Mouse (Mus musculus): ENCODE results near the gene Cpt1c. TPM values are rescaled to one million over a fixed set of nuclear protein-coding genes. Genes with fewer than 3 reads are reported as not detected.

The Cpt1c gene
- polyA plus RNA-seq, 1 experiment from 2014 or later: 19.4 TPM

DNA sequence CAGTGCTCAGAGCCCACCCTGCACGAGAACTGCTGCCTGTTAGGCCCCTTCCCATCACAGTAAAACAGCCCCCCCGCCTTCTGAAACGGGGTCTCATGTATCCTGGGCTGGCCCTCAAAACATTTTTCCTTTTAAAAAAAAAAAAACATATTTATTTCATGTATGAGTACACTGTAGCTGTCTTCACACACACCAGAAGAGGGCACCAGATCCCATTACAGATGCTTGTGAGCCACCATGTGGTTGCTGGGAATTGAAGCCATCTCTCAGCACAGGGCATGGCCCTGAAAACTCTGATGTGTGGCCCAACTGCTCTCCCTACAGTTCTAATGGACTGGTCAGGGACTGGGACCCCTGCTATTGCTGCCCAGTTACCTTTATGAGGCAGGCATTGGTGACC lies 3.6 kb upstream of the Cpt1c start:
- Histone ChIP-seq H3K9me3 (no peaks in the 10 kb centered on the region), H3K27me3 (replicated peaks) (no peaks in the 10 kb centered on the region), H3K4me1 (peaks cover 16% of the 10 kb centered on the region), H3K9ac (no peak overlapping the region), H3K4me3 (replicated peaks) (no peak overlapping the region), H3K36me3 (peaks cover 66% of the 10 kb centered on the region), H3K27ac (no peak overlapping the region), H3K4me2 (no peak overlapping the region)
- no peak for ATAC-seq (ENCODE audit: insufficient read depth, low FRiP score, low read depth)
- 83% methylated on average over 3 of the region's 3 CpGs for WGBS

DNA sequence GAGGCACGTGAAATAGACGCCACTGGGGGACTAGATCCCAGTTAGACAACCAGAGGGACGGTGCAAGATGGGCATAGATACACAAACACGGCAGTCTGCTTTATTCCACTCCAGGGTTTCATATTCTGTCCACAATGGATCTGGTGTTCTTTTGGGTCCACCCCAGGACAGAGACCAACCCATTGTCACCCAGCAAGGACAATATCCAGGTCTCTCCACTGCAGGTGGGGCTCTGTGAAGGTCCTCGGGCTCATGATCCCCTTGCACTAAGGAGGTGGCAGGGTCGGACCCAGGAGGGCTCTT lies 417 bp upstream of the Cpt1c start:
- Histone ChIP-seq H3K9me3 (no peaks in the 10 kb centered on the region), H3K4me1 (peaks cover 27% of the 10 kb centered on the region), H3K4me3 (replicated peaks) (0 out of 2 replicates have a peak overlapping the region, but pooled peaks have one; percentile 5), H3K27me3 (replicated peaks) (no peaks in the 10 kb centered on the region), H3K27ac (peak overlapping the region; percentile 91; the same call in 1 of the 2 replicates), H3K9ac (no peak overlapping the region), H3K4me2 (peak overlapping the region; percentile 71), H3K36me3 (peaks cover 41% of the 10 kb centered on the region)
- 20% methylated on average over 6 of the region's 6 CpGs for WGBS
- no peak for ATAC-seq (ENCODE audit: insufficient read depth, low FRiP score, low read depth)

DNA sequence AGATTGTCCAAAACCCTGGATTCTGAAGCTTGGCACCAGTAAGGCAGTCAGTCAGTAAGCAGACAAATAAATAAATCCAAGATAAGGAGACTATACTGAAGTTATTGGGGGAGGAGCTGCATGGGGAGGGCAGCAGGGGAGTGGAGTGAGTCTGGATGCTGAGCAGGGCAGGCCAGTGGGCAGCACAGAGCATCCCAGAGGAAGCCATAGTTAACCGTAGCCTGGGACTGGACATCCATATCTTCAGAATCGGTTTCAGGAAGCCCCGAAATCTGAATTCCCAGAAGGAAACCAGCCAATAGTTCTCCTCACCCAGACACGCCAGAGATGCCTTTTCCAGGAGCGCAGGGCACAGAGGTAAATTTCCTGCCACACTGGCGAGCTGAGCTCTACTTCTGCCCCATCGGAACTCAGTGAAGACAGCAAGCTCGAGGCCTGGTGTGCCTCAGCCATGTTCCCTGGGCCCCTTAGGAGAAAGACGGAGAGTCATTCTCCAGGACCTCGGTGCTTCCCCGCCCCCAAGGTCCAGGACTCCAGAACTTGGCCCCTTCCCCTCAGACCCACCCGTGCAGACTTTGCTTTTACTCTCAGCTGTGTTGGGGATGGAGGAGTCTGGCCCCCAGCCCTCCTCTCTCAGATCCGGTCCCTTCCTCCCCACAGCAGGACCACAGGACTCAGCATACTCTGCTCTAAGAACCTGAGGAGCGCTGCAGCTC lies 1.1 kb downstream of the Cpt1c start:
- H3K4me1 ChIP-seq: peaks cover 31% of the 10 kb centered on the region
- H3K27me3 ChIP-seq (replicated peaks): no peaks in the 10 kb centered on the region
- WGBS: 40% methylated on average over 14 of the region's 14 CpGs
- no peaks in the 10 kb centered on the region for H3K9me3 ChIP-seq
- peak overlapping the region; percentile 46; the same call in 1 of the 2 replicates for H3K9ac ChIP-seq
- peak overlapping the region; percentile 91; the same call in 1 of the 2 replicates for H3K27ac ChIP-seq
- peak overlapping the region; percentile 55 for H3K4me3 ChIP-seq (replicated peaks)
- no peak for ATAC-seq (ENCODE audit: insufficient read depth, low FRiP score, low read depth)
- H3K4me2 ChIP-seq: peak overlapping the region; percentile 71
- peaks cover 28% of the 10 kb centered on the region for H3K36me3 ChIP-seq

DNA sequence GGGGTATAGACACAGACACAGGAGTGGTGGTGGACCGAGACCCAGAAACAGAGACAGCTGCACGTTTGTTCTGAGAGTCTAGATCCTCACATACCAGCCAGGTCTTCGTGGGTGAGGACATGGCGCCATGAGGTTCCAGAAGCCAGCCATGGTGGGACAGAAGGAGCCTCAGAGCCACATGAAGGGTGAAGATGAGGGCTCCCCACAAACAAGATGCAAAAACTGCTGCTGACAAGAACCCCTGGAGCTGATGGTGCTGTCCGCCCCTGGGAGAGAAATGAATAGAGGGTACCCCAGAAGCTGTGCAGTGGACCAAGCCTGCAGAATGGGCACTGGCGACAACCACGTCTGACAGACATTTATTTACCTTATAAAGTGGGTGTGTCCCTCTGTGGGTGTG lies 3.5 kb downstream of the Cpt1c start:
- Histone ChIP-seq H3K27me3 (replicated peaks) (no peaks in the 10 kb centered on the region), H3K27ac (peak overlapping the region; percentile 92; the same call in 1 of the 2 replicates), H3K4me3 (replicated peaks) (peak overlapping the region; percentile 58), H3K4me2 (peak overlapping the region; percentile 91), H3K36me3 (peaks cover 6% of the 10 kb centered on the region; the same call in 1 of the 2 replicates), H3K9me3 (no peaks in the 10 kb centered on the region), H3K4me1 (peaks cover 31% of the 10 kb centered on the region), H3K9ac (no peak overlapping the region)
- WGBS: 56% methylated on average over 7 of the region's 7 CpGs
- ATAC-seq (ENCODE audit: insufficient read depth, low FRiP score, low read depth): no peak

DNA sequence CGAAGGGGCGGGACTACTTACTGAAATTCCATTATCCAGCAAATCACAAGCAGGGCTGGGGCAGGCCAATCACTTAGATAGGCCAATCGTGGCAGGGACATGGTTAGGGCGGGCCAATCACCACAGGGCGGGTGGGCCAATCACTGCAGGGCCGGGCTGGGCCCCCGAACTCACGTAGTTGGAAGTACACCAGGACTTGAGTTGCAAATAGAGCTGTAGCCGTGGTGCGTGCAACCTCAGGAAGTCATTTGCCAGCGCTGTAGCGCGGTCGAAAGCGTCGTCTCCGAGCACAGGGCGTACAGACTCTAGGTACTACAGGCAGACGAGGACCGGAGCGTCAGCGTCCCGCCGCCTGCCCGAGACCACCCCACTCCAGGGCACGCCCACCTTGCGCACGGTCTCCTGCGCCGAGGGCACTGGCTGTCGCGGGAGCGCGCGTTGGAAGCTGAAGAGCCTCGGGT lies 4.4 kb downstream of the Cpt1c start:
- Histone ChIP-seq H3K27me3 (replicated peaks) (no peaks in the 10 kb centered on the region), H3K4me3 (replicated peaks) (peak overlapping the region; percentile 58), H3K9me3 (no peaks in the 10 kb centered on the region), H3K4me2 (peak overlapping the region; percentile 91), H3K27ac (peak overlapping the region; percentile 92), H3K4me1 (peaks cover 31% of the 10 kb centered on the region), H3K36me3 (no peaks in the 10 kb centered on the region), H3K9ac (peak overlapping the region; percentile 39; the same call in 1 of the 2 replicates)
- under 1% methylated on average over 34 of the region's 36 CpGs for WGBS
- ATAC-seq (ENCODE audit: insufficient read depth, low FRiP score, low read depth): peak; percentile 93

DNA sequence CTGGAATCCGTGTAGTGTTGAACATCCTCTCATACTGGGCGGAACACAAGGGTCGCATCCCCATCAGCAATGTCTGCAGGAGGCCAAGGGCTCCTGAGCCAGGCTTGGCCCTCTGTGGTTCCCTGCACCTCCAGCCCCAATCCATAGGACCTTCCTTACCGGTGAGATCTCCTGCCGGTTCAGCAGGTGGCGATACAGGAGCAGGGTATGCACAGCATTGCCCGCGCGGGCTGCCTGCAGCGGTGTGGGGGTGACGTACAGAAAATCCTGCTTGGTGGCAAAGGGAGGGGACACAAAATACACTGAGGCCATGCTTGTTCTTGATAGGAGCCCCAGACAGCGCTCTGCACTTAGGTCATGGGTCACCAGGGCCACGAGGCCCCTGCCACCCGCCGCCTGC lies 8.0 kb downstream of the Cpt1c start:
- Histone ChIP-seq H3K4me1 (peaks cover 13% of the 10 kb centered on the region), H3K9ac (no peak overlapping the region), H3K9me3 (no peaks in the 10 kb centered on the region), H3K4me2 (no peak overlapping the region), H3K36me3 (no peaks in the 10 kb centered on the region), H3K27ac (no peak overlapping the region), H3K4me3 (replicated peaks) (no peak overlapping the region), H3K27me3 (replicated peaks) (no peaks in the 10 kb centered on the region)
- WGBS: 61% methylated on average over 15 of the region's 15 CpGs
- ATAC-seq (ENCODE audit: insufficient read depth, low FRiP score, low read depth): no peak

DNA sequence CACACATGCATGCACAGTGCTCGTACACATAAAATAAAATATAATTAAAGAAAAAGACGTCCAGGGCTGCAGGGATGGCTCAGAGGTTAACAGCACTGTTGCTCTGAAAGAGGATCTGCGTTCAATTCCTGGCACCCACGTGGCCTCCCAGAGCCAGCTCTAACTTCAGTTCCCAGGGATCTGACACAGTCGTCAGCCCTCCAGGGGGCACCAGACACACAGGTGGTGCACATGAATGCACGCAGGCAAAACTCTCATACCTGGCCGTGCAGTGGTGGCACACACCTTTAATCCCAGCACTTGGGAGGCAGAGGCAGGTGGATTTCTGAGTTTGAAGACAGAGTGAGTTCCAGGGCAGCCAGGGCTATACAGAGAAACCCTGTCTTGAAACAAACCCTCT lies 8.7 kb downstream of the Cpt1c start:
- H3K4me1 ChIP-seq: peaks cover 7% of the 10 kb centered on the region
- H3K9ac ChIP-seq: no peak overlapping the region
- H3K27me3 ChIP-seq (replicated peaks): no peaks in the 10 kb centered on the region
- no peak overlapping the region for H3K27ac ChIP-seq
- H3K4me3 ChIP-seq (replicated peaks): no peak overlapping the region
- no peak overlapping the region for H3K4me2 ChIP-seq
- H3K36me3 ChIP-seq: no peaks in the 10 kb centered on the region
- no peaks in the 10 kb centered on the region for H3K9me3 ChIP-seq
- WGBS: 74% methylated on average over 7 of the region's 7 CpGs
- ATAC-seq (ENCODE audit: insufficient read depth, low FRiP score, low read depth): no peak

DNA sequence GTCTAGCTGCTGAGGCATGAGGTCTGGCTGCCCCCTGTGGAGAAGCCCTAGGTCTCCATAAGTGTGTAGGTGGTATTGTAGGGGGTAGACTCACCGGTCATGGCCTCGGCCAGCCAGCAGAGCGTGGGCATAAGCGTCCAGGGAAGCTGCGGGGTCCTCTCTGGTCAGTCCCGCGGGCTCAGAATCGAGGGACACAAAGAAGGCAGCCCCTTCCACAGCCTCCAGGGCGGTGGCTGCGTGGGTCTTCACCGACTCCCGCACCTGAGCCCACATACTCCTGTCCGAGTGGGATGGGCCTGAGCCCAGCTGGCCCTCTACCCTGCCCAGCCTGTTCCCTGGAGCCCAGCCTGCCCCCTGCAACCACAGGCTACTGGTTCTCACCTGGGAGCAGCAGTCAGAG lies 9.7 kb downstream of the Cpt1c start:
- no peak for ATAC-seq (ENCODE audit: insufficient read depth, low FRiP score, low read depth)
- H3K27me3 ChIP-seq (replicated peaks): no peaks in the 10 kb centered on the region
- 0 out of 2 replicates have a peak, but pooled peaks cover 4% of the 10 kb centered on the region for H3K4me1 ChIP-seq
- H3K4me3 ChIP-seq (replicated peaks): no peak overlapping the region
- H3K9ac ChIP-seq: no peak overlapping the region
- H3K27ac ChIP-seq: no peak overlapping the region
- no peak overlapping the region for H3K4me2 ChIP-seq
- H3K9me3 ChIP-seq: no peaks in the 10 kb centered on the region
- H3K36me3 ChIP-seq: no peaks in the 10 kb centered on the region
- WGBS: 92% methylated on average over 13 of the region's 13 CpGs

DNA sequence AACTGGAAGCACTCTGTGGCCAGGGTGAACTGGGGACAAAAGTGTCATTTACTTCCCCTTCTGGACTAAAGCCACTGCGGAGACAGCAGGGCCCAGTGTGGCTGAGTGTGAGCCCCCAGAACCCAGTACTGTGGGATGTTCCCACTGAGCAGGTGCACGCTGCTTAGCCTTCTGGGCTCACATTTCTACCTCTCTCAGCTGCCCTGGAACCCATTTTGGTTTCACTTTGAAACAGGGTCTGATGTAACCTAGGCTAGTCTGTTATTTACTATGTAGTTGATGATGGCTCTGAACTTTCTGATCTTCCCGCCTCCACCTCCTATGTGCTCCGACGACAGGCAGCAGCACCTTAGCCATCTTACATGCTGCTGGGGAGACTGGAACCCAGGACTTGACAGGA lies 11.8 kb downstream of the Cpt1c start:
- H3K4me3 ChIP-seq (replicated peaks): no peak overlapping the region
- H3K9ac ChIP-seq: no peak overlapping the region
- 88% methylated on average over 5 of the region's 5 CpGs for WGBS
- no peaks in the 10 kb centered on the region for H3K27me3 ChIP-seq (replicated peaks)
- no peaks in the 10 kb centered on the region for H3K4me1 ChIP-seq
- no peaks in the 10 kb centered on the region for H3K9me3 ChIP-seq
- no peak for ATAC-seq (ENCODE audit: insufficient read depth, low FRiP score, low read depth)
- no peaks in the 10 kb centered on the region for H3K36me3 ChIP-seq
- H3K27ac ChIP-seq: no peak overlapping the region
- H3K4me2 ChIP-seq: no peak overlapping the region

DNA sequence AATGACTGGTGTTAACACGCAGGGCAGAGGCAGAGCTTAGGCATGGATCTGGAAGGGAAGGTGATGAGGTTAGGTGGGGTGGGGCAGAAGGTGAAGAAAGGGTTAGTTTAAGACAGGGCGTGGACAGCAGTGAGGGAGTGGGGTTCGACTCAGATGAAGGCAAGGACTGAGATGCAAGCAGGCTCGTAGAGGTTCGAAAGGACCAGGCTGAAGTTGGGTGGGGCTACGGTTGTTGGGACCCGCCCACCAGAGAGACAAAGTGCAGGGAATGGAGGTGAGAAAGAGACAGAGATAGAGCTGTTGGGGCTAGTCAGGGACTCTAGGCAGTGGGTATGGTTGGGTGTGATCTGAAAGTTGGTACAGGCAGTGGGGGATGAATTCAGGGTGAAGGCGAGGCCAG lies 12.3 kb downstream of the Cpt1c start:
- ATAC-seq (ENCODE audit: insufficient read depth, low FRiP score, low read depth): no peak
- no peak overlapping the region for H3K4me3 ChIP-seq (replicated peaks)
- no peak overlapping the region for H3K27ac ChIP-seq
- H3K27me3 ChIP-seq (replicated peaks): no peaks in the 10 kb centered on the region
- no peaks in the 10 kb centered on the region for H3K36me3 ChIP-seq
- no peak overlapping the region for H3K4me2 ChIP-seq
- WGBS: 57% methylated on average over 8 of the region's 8 CpGs
- no peak overlapping the region for H3K9ac ChIP-seq
- no peaks in the 10 kb centered on the region for H3K9me3 ChIP-seq
- H3K4me1 ChIP-seq: no peaks in the 10 kb centered on the region

DNA sequence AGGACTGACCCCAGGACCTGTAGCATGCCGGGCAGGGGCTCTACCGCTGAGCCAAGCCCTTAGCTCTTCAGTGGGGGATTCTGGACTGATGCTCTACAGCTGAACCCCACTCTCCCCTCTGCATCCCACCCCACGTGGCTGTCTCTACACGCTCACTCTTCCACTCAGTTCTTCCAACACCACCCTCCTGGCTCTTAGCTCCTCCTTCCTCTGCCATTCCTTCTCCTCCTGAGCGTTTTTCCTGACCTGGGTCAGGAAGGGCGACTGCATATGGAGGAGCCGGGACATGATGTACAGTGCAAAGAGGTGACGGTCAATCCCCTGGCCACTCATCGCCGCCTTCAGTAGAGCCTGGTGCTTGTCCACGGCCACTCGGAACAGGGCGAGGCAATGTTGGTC lies 14.1 kb downstream of the Cpt1c start:
- H3K9ac ChIP-seq: no peak overlapping the region
- H3K27me3 ChIP-seq (replicated peaks): no peaks in the 10 kb centered on the region
- WGBS: 84% methylated on average over 13 of the region's 13 CpGs
- H3K36me3 ChIP-seq: no peaks in the 10 kb centered on the region
- H3K4me3 ChIP-seq (replicated peaks): no peak overlapping the region
- no peak overlapping the region for H3K4me2 ChIP-seq
- ATAC-seq (ENCODE audit: insufficient read depth, low FRiP score, low read depth): no peak
- no peak overlapping the region for H3K27ac ChIP-seq
- H3K4me1 ChIP-seq: no peaks in the 10 kb centered on the region
- no peaks in the 10 kb centered on the region for H3K9me3 ChIP-seq

DNA sequence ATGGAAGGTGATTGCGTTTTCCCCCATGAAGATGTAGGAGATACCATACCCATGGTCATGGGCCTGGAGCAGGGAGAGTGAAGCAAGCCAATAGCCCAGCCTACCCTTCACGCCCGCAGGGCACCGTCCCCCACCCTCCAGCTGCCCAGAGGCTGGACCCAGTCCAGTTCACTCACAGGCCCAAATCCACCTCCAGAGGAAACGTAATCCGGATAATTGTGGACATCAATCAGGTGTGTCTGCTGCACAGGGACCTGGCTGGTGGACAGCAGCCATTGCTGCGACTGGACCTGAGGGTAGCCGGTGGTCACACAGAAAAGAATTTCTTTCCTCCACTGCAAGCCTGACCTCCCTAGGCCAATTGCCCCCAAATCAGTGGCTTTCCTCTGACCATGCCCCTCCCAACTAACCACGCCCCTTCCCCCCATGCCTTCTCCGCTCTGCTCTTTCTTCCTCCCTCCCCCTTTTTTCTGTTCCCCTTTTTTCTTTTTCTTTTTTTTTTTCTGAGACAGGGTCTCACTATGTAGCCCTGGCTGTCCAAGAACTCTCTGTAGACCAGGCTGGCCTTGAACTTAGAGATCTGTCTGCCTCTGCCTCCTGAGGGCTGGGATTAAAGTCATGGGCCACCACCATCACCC lies 14.7 kb downstream of the Cpt1c start:
- Histone ChIP-seq H3K4me3 (replicated peaks) (no peak overlapping the region), H3K9ac (no peak overlapping the region), H3K4me1 (no peaks in the 10 kb centered on the region), H3K27ac (no peak overlapping the region), H3K4me2 (no peak overlapping the region), H3K36me3 (no peaks in the 10 kb centered on the region), H3K27me3 (replicated peaks) (no peaks in the 10 kb centered on the region), H3K9me3 (no peaks in the 10 kb centered on the region)
- WGBS: 81% methylated on average over 10 of the region's 10 CpGs
- no peak for ATAC-seq (ENCODE audit: insufficient read depth, low FRiP score, low read depth)
